Mouse (Mus musculus) heart, postnatal 0 days (tissue): ENCODE results near the gene Pgap3. TPM values are rescaled to one million over a fixed set of nuclear protein-coding genes. Genes with fewer than 3 reads are reported as not detected.

Experiments used
- ATAC-seq: fragments of 200-750 bp; cut with Nextera tagmentation; 2 replicates; pipeline ENCODE4 v1.8.0; 2017; ENCODE audit warnings: low read depth, moderate number of reproducible peaks, moderate library complexity; ENCODE audit not compliant: insufficient read depth
- DNase-seq: peaks from one replicate; pipeline ENCODE4 v3.0.0-alpha.2; 2016; ENCODE audit warnings: low spot score
- H3K27ac ChIP-seq: fragments of 300-500 bp; sonication (generic); 2 replicates; pipeline ENCODE4 v1.5.1; 2014; ENCODE audit warnings: low read depth, mild to moderate bottlenecking
- H3K27me3 ChIP-seq: fragments of 300-500 bp; sonication (generic); 2 replicates; pipeline ENCODE4 v1.6.1; 2014; ENCODE audit warnings: low read length, mixed read lengths; ENCODE audit not compliant: control insufficient read depth, insufficient read depth
- H3K36me3 ChIP-seq: fragments of 300-500 bp; sonication (generic); replicated peaks from 2 replicates; pipeline ENCODE4 v1.6.1; 2014; ENCODE audit warnings: low read length, mixed read lengths; ENCODE audit not compliant: control insufficient read depth, insufficient read depth
- H3K4me1 ChIP-seq: fragments of 300-500 bp; sonication (generic); 2 replicates; pipeline ENCODE4 v1.6.1; 2014; ENCODE audit warnings: antibody characterized with exemption; ENCODE audit not compliant: control insufficient read depth, insufficient read depth
- H3K4me2 ChIP-seq: fragments of 300-500 bp; sonication (generic); 2 replicates; pipeline ENCODE4 v1.6.1; 2014; ENCODE audit warnings: low read depth, mild to moderate bottlenecking, low read length, moderate library complexity
- H3K4me3 ChIP-seq: fragments of 300-500 bp; sonication (generic); 2 replicates; pipeline ENCODE4 v1.5.1; 2014; ENCODE audit warnings: low read depth, low read length
- H3K9ac ChIP-seq: fragments of 300-500 bp; sonication (generic); replicated peaks from 2 replicates; pipeline ENCODE4 v1.6.1; 2014; ENCODE audit warnings: low read depth, low read length, mixed read lengths
- H3K9me3 ChIP-seq: fragments of 300-500 bp; sonication (generic); replicated peaks from 2 replicates; pipeline ENCODE4 v1.6.1; 2016; ENCODE audit warnings: low read length; ENCODE audit not compliant: control insufficient read depth
- CTCF ChIP-seq: IDR thresholded peaks from 2 replicates; pipeline ENCODE4 v1.5.1; 2016; ENCODE audit warnings: antibody characterized with exemption, control low read depth, low read depth
- EP300 ChIP-seq: IDR thresholded peaks from 2 replicates; pipeline ENCODE4 v1.6.1; 2016; ENCODE audit warnings: antibody characterized with exemption, low read depth
- WGBS: fragments of 180-500 bp; shearing (Covaris S2); extraction: QIAGEN DNeasy Blood & Tissue Kit; methylation state at CpG from one replicate; pipeline ENCODE4 v1.1.7; 2014; 5-methylcytosine and 5-hydroxymethylcytosine counted together
- polyA plus RNA-seq: library from polyadenylated mRNA; unstranded; fragments of >200 nt; fragmentation: Nextera tagmentation; extraction: Ambion mirVana; gene quantifications from 2 replicates; pipeline ENCODE4 v1.2.1, GENCODE M21; 2015
- total RNA-seq: library from RNA; depleted of rRNA; stranded (reverse); fragments of >200 nt; gene quantifications from 2 replicates; pipeline ENCODE4 v1.2.3, GENCODE M21; 2014; ENCODE audit warnings: low replicate concordance

Gene Pgap3
- total and polyA plus RNA-seq, 2 experiments from 2014 or later: 18.2 to 35.7 TPM

- H3K4me3 ChIP-seq: peak overlapping the region; percentile 49; the same call in 1 of the 2 replicates
- DNase-seq (no peak), ATAC-seq (no peak)
- WGBS: 12% methylated on average over 11 of the region's 12 CpGs
- peaks cover 35% of the 10 kb centered on the region for H3K27me3 ChIP-seq
- peak overlapping the region; percentile 71 for H3K4me2 ChIP-seq
- H3K4me1 ChIP-seq: 0 out of 2 replicates have a peak, but pooled peaks cover 4% of the 10 kb centered on the region
- no peaks in the 10 kb centered on the region for H3K9me3 ChIP-seq
- H3K9ac ChIP-seq: no peak overlapping the region
- TF ChIP-seq CTCF: no peak
- TF ChIP-seq EP300: no peak
- H3K36me3 ChIP-seq: no peaks in the 10 kb centered on the region
- no peak overlapping the region for H3K27ac ChIP-seq
These were observed 52.8 kb downstream of the Pgap3 start for GRCm38 (mm10) chr11:98347385-98348082.

GRCm38 (mm10) chr11:98346168-98346567 lies 54.1 kb downstream of the Pgap3 start:
- 27% methylated on average over 9 of the region's 9 CpGs for WGBS
- H3K9me3 ChIP-seq: no peaks in the 10 kb centered on the region
- no peak overlapping the region for H3K4me3 ChIP-seq
- DNase-seq (no peak), ATAC-seq (no peak)
- 0 out of 2 replicates have a peak, but pooled peaks cover 4% of the 10 kb centered on the region for H3K4me1 ChIP-seq
- TF ChIP-seq EP300 (no peak), CTCF (no peak)
- no peak overlapping the region for H3K4me2 ChIP-seq
- no peak overlapping the region for H3K27ac ChIP-seq
- no peak overlapping the region for H3K9ac ChIP-seq
- H3K36me3 ChIP-seq: no peaks in the 10 kb centered on the region
- H3K27me3 ChIP-seq: peaks cover 47% of the 10 kb centered on the region

GRCm38 (mm10) chr11:98345253-98345652 lies 55.0 kb downstream of the Pgap3 start:
- H3K4me1 ChIP-seq: 0 out of 2 replicates have a peak, but pooled peaks cover 4% of the 10 kb centered on the region
- ATAC-seq: no peak
- TF ChIP-seq EP300 (no peak), CTCF (peak; percentile 76)
- no peak for DNase-seq
- H3K9ac ChIP-seq: no peak overlapping the region
- H3K36me3 ChIP-seq: no peaks in the 10 kb centered on the region
- H3K4me3 ChIP-seq: peak overlapping the region; percentile 34
- 1% methylated on average over 14 of the region's 14 CpGs for WGBS
- peaks cover 48% of the 10 kb centered on the region for H3K27me3 ChIP-seq
- no peaks in the 10 kb centered on the region for H3K9me3 ChIP-seq
- peak overlapping the region; percentile 61 for H3K4me2 ChIP-seq
- no peak overlapping the region for H3K27ac ChIP-seq

GRCm38 (mm10) chr11:98342000-98342945 lies 58.0 kb downstream of the Pgap3 start:
- no peaks in the 10 kb centered on the region for H3K4me1 ChIP-seq
- TF ChIP-seq EP300 (no peak), CTCF (peak; percentile 100)
- H3K4me3 ChIP-seq: peak overlapping the region; percentile 45
- H3K36me3 ChIP-seq: no peaks in the 10 kb centered on the region
- no peaks in the 10 kb centered on the region for H3K9me3 ChIP-seq
- peaks cover 53% of the 10 kb centered on the region for H3K27me3 ChIP-seq
- H3K9ac ChIP-seq: no peak overlapping the region
- DNase-seq (peak; percentile 79), ATAC-seq (peak; percentile 62)
- H3K4me2 ChIP-seq: peak overlapping the region; percentile 69
- WGBS: 2% methylated on average over 26 of the region's 29 CpGs
- H3K27ac ChIP-seq: no peak overlapping the region

- Histone ChIP-seq H3K36me3 (no peaks in the 10 kb centered on the region), H3K27me3 (peaks cover 55% of the 10 kb centered on the region), H3K9ac (no peak overlapping the region), H3K4me3 (no peak overlapping the region), H3K4me1 (no peaks in the 10 kb centered on the region), H3K9me3 (no peaks in the 10 kb centered on the region), H3K27ac (no peak overlapping the region), H3K4me2 (no peak overlapping the region)
- no peak for DNase-seq
- 70% methylated on average over 4 of the region's 4 CpGs for WGBS
- no peak for ATAC-seq
- TF ChIP-seq CTCF (no peak), EP300 (no peak)
These were observed 59.1 kb downstream of the Pgap3 start for GRCm38 (mm10) chr11:98341174-98341573.
